Mouse (Mus musculus): ENCODE measurements around the gene Tmem252. TPM values are rescaled to one million over a fixed set of nuclear protein-coding genes. Genes with fewer than 3 reads are reported as not detected.

Tmem252 gene
- polyA plus RNA-seq, 1 experiment from 2014 or later: 14.5 TPM

DNA sequence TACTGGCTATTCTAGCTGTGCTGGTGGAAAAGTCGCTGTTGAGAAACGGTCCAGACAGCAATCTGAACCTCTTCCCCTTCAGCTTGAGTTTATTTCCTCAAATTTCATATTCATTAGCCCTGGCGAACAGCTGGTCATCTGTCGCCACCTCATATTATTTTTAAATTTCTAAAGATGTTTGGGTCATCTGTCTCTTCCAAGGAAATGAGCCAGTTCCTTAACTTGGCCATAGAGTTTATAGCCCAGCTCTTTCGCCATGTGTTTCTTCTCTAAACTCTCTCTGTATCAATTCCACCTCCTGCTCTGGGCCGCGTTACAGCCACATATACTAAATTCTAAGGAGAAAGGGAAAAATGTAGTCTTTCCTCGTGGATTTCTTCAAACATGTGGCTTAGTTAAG, 29.9 kb downstream of the Tmem252 start:
- H3K4me2 ChIP-seq (replicated peaks; ENCODE audit: low read depth, low read length): no peak overlapping the region
- WGBS: 41% methylated on average over 8 of the region's 8 CpGs

DNA sequence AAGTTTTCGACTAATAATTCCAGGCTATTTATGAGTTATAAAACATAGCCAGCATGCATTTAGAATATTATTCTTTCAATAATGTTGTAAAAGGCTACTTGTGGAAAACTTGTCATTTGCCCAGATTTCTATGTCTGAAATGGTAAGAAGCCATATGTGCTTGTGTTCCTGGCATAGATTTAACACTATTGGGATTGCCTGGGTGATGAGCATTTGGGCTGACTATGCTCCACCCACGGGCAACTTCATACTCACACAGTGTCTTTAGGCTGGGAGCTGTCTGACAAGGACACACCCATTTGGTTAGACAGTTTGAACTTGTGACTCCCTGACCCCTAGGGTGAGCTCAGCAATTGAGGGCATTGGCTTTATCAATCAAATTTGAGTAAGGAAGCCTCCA, 30.5 kb downstream of the Tmem252 start:
- Histone ChIP-seq H3K27me3 (ENCODE audit: control insufficient read depth, insufficient read depth, low read length) (no peaks in the 10 kb centered on the region), H3K4me3 (ENCODE audit: low read depth, low read length) (no peak overlapping the region), H3K27ac (ENCODE audit: low read length) (peak overlapping the region; percentile 63; the same call in 1 of the 2 replicates), H3K9me3 (ENCODE audit: control insufficient read depth, low read depth, low read length) (no peaks in the 10 kb centered on the region), H3K36me3 (ENCODE audit: control insufficient read depth, insufficient read depth, low read length) (no peaks in the 10 kb centered on the region; the same call in 1 of the 2 replicates), H3K4me2 (replicated peaks; ENCODE audit: low read depth, low read length) (no peak overlapping the region), H3K4me1 (ENCODE audit: control insufficient read depth, insufficient read depth, low read length) (peaks cover 21% of the 10 kb centered on the region; the same call in 1 of the 2 replicates), H3K9ac (replicated peaks; ENCODE audit: low read depth, low read length) (no peak overlapping the region)
- ATAC-seq (ENCODE audit: insufficient number of reproducible peaks, insufficient read depth, low FRiP score, low read depth): no peak
- 69% methylated on average over 2 of the region's 2 CpGs for WGBS

More for the DNA sequence above, 29.9 kb downstream of the Tmem252 start:
- no peaks in the 10 kb centered on the region for H3K36me3 ChIP-seq (ENCODE audit: control insufficient read depth, insufficient read depth, low read length)
- H3K27me3 ChIP-seq (ENCODE audit: control insufficient read depth, insufficient read depth, low read length): no peaks in the 10 kb centered on the region
- H3K4me1 ChIP-seq (ENCODE audit: control insufficient read depth, insufficient read depth, low read length): peaks cover 24% of the 10 kb centered on the region; the same call in 1 of the 2 replicates
- H3K9ac ChIP-seq (replicated peaks; ENCODE audit: low read depth, low read length): no peak overlapping the region
- ATAC-seq (ENCODE audit: insufficient number of reproducible peaks, insufficient read depth, low FRiP score, low read depth): no peak
- H3K4me3 ChIP-seq (ENCODE audit: low read depth, low read length): no peak overlapping the region
- H3K9me3 ChIP-seq (ENCODE audit: control insufficient read depth, low read depth, low read length): no peaks in the 10 kb centered on the region
- peak overlapping the region; percentile 39; the same call in 1 of the 2 replicates for H3K27ac ChIP-seq (ENCODE audit: low read length)

DNA sequence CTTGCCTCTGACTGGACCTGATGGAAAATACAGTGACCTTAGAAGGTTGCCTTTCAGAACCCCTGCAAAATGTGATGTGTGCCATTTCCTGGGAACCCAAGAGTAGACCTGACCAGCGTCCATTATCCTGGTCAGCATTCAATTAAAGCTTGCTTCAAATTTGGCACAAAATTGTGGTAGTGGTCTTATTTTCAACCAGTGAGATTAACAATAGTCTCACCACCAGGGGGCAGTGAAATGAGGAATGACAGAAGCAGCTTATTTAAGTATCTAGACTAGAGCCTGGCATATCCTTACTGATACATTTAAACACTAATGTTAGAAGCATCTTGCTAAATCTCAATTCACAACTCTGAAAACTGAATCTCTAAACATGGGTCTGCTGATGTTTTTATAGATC, 31.6 kb downstream of the Tmem252 start:
- peak overlapping the region; percentile 33; the same call in 1 of the 2 replicates for H3K27ac ChIP-seq (ENCODE audit: low read length)
- 70% methylated on average over 1 of the region's 1 CpGs for WGBS

DNA sequence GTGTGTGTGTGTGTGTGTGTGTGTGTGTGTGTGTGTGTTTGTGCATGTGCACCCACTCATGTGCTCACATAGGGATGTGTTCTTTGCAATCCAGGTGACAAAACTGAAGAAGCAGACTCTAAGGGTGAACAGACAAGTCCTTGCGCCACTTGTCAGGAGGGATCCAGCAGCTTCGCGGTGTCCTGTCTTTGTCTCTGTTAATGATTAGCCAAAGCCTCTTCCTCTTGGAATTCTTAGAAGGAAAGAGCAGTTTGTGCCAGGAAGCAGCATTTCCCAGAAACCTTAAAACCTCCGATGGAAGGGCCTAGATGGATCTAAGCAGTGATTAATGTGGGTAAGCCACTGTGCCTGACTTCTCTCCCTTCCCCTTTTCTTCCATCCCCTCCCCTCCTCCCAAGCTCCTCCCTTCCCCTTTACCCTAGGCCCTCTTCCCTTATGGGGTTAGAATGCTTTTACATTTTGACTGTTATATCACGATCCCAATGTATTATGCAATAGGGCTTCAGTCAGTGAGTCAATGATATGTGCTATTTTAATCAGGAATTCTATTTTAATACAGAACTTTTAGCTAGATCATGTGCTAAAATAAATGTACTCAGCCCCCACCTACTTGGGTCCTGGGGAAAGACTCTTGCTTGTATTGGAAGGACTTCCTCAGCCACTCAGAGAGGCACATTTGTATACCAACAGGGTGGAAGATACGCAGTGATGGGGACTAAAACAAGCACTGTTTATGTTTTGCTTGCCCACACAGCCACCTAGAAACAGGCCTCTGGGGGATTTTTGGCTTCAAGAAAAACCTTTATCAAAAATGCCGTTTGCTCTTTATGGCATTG, 33.5 kb downstream of the Tmem252 start:
- Histone ChIP-seq H3K27ac (ENCODE audit: low read length) (no peak overlapping the region), H3K27me3 (ENCODE audit: control insufficient read depth, insufficient read depth, low read length) (no peaks in the 10 kb centered on the region), H3K4me3 (ENCODE audit: low read depth, low read length) (no peak overlapping the region), H3K4me1 (ENCODE audit: control insufficient read depth, insufficient read depth, low read length) (peaks cover 21% of the 10 kb centered on the region; the same call in 1 of the 2 replicates), H3K4me2 (replicated peaks; ENCODE audit: low read depth, low read length) (no peak overlapping the region), H3K36me3 (ENCODE audit: control insufficient read depth, insufficient read depth, low read length) (no peaks in the 10 kb centered on the region; the same call in 1 of the 2 replicates), H3K9ac (replicated peaks; ENCODE audit: low read depth, low read length) (no peak overlapping the region), H3K9me3 (ENCODE audit: control insufficient read depth, low read depth, low read length) (no peaks in the 10 kb centered on the region)
- ATAC-seq (ENCODE audit: insufficient number of reproducible peaks, insufficient read depth, low FRiP score, low read depth): no peak
- WGBS: 50% methylated on average over 7 of the region's 7 CpGs

More for the DNA sequence above, 31.6 kb downstream of the Tmem252 start:
- H3K4me2 ChIP-seq (replicated peaks; ENCODE audit: low read depth, low read length): no peak overlapping the region
- no peak overlapping the region for H3K9ac ChIP-seq (replicated peaks; ENCODE audit: low read depth, low read length)
- no peak overlapping the region for H3K4me3 ChIP-seq (ENCODE audit: low read depth, low read length)
- no peaks in the 10 kb centered on the region for H3K27me3 ChIP-seq (ENCODE audit: control insufficient read depth, insufficient read depth, low read length)
- no peak for ATAC-seq (ENCODE audit: insufficient number of reproducible peaks, insufficient read depth, low FRiP score, low read depth)
- no peaks in the 10 kb centered on the region; the same call in 1 of the 2 replicates for H3K36me3 ChIP-seq (ENCODE audit: control insufficient read depth, insufficient read depth, low read length)
- peaks cover 21% of the 10 kb centered on the region; the same call in 1 of the 2 replicates for H3K4me1 ChIP-seq (ENCODE audit: control insufficient read depth, insufficient read depth, low read length)
- H3K9me3 ChIP-seq (ENCODE audit: control insufficient read depth, low read depth, low read length): no peaks in the 10 kb centered on the region

DNA sequence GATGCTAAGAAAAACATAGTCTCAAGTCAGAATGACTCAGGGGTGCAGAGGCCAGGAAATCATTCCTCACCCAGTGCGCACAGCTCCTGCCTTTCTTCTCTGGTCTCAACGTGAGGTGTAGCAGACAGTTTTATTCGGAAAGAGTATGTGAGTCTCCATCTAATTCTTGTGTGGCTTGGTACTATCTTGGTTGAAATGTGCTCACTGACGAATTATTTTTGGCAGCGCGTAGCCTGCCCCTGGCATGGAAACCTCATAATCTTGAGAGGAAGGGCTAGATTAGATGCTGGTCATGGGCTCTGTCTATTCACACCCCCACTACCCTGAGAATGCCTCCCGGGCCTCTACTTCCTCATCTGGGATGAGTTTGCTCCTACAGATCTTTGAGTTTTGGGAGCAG, 34.2 kb downstream of the Tmem252 start:
- Histone ChIP-seq H3K36me3 (ENCODE audit: control insufficient read depth, insufficient read depth, low read length) (no peaks in the 10 kb centered on the region; the same call in 1 of the 2 replicates), H3K4me3 (ENCODE audit: low read depth, low read length) (no peak overlapping the region), H3K27ac (ENCODE audit: low read length) (no peak overlapping the region), H3K27me3 (ENCODE audit: control insufficient read depth, insufficient read depth, low read length) (no peaks in the 10 kb centered on the region), H3K9me3 (ENCODE audit: control insufficient read depth, low read depth, low read length) (no peaks in the 10 kb centered on the region), H3K4me2 (replicated peaks; ENCODE audit: low read depth, low read length) (no peak overlapping the region), H3K9ac (replicated peaks; ENCODE audit: low read depth, low read length) (no peak overlapping the region), H3K4me1 (ENCODE audit: control insufficient read depth, insufficient read depth, low read length) (peaks cover 15% of the 10 kb centered on the region; the same call in 1 of the 2 replicates)
- 76% methylated on average over 7 of the region's 7 CpGs for WGBS
- no peak for ATAC-seq (ENCODE audit: insufficient number of reproducible peaks, insufficient read depth, low FRiP score, low read depth)

DNA sequence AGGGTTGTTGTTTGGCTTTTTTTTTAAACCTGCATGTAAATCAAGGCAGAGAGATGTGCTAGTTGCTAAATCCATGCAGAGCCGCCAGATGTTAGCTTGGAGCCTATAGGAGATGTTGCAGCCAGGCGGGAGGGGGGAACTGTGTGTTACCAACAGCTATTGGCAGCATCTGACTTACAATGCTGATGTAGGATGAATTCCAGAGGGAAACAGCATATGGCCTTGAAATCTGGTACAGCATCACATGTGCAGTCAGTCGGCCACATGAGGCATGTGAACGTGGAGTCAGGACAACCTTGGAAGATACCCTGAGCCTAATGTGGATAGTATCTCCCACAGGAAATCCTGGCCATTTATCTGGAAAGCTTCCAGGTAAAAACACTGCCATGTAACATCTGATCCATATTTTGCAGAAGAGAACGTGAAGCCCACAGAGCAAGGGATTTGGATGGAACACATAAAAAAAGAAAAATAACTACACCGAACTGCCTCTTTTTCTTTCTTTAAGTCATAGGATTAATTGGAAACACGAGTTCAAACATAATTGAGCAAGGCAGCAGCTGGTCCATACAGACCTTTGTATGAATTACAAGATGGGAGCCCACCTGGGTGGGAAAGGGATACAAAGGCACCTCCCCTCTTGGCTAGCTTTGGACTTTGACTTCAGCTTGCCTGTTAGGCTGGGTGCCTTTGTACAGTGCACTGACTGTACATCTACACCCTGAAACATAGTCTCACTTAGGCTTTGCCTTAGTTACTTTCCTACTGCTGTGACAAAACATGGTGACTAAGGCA, 42.7 kb downstream of the Tmem252 start:
- Histone ChIP-seq H3K4me1 (ENCODE audit: control insufficient read depth, insufficient read depth, low read length) (no peaks in the 10 kb centered on the region), H3K4me3 (ENCODE audit: low read depth, low read length) (no peak overlapping the region), H3K4me2 (replicated peaks; ENCODE audit: low read depth, low read length) (no peak overlapping the region), H3K27me3 (ENCODE audit: control insufficient read depth, insufficient read depth, low read length) (no peaks in the 10 kb centered on the region), H3K9ac (replicated peaks; ENCODE audit: low read depth, low read length) (no peak overlapping the region), H3K9me3 (ENCODE audit: control insufficient read depth, low read depth, low read length) (no peaks in the 10 kb centered on the region), H3K36me3 (ENCODE audit: control insufficient read depth, insufficient read depth, low read length) (peaks cover 2% of the 10 kb centered on the region; the same call in 1 of the 2 replicates), H3K27ac (ENCODE audit: low read length) (no peak overlapping the region)
- ATAC-seq (ENCODE audit: insufficient number of reproducible peaks, insufficient read depth, low FRiP score, low read depth): no peak
- WGBS: 65% methylated on average over 7 of the region's 7 CpGs

DNA sequence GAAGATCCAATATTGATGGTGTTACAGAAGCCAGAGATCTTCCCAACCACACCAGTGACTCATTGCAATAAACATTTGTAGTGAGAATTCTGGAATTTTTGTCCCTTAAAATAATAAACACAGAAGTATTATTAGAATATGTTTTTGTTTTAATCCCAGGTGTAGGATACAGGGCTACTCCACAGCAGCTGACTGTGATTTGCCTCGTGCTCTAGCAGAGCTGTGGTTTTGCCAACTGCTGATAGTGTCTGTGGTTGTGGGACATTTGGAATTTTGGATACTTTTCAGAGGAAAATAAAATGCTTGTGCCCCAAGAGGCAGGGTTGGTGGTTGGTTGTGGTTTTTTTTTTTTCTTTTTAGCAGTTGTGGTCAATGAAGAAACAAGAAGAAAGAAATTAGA, 44.2 kb downstream of the Tmem252 start:
- no peak for ATAC-seq (ENCODE audit: insufficient number of reproducible peaks, insufficient read depth, low FRiP score, low read depth)
- Histone ChIP-seq H3K27me3 (ENCODE audit: control insufficient read depth, insufficient read depth, low read length) (no peaks in the 10 kb centered on the region), H3K4me2 (replicated peaks; ENCODE audit: low read depth, low read length) (no peak overlapping the region), H3K36me3 (ENCODE audit: control insufficient read depth, insufficient read depth, low read length) (peaks cover 2% of the 10 kb centered on the region; the same call in 1 of the 2 replicates), H3K9ac (replicated peaks; ENCODE audit: low read depth, low read length) (no peak overlapping the region), H3K4me1 (ENCODE audit: control insufficient read depth, insufficient read depth, low read length) (no peaks in the 10 kb centered on the region), H3K4me3 (ENCODE audit: low read depth, low read length) (no peak overlapping the region), H3K9me3 (ENCODE audit: control insufficient read depth, low read depth, low read length) (no peaks in the 10 kb centered on the region), H3K27ac (ENCODE audit: low read length) (no peak overlapping the region)
- 69% methylated on average over 1 of the region's 1 CpGs for WGBS

DNA sequence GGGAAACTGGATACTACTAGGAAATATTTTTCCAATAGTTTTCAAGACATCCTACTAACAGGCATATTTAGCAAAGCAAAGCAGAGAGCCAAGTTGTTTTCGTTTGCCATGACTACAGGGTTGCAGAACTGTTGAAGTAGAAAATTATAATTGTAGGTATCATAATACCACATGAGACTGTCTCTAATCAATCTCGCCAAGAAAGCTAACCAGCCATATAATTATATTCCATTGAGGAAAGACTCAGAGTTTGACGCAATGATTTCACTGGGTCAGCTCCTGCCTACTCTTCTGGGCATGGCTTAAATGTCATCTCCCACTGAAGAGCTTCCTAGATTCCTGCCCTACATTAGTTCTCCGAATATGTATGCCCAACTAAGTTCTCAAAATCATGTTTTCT, 45.7 kb downstream of the Tmem252 start:
- no peak overlapping the region for H3K27ac ChIP-seq (ENCODE audit: low read length)
- H3K4me1 ChIP-seq (ENCODE audit: control insufficient read depth, insufficient read depth, low read length): no peaks in the 10 kb centered on the region
- ATAC-seq (ENCODE audit: insufficient number of reproducible peaks, insufficient read depth, low FRiP score, low read depth): no peak
- H3K9ac ChIP-seq (replicated peaks; ENCODE audit: low read depth, low read length): no peak overlapping the region
- peaks cover 2% of the 10 kb centered on the region; the same call in 1 of the 2 replicates for H3K36me3 ChIP-seq (ENCODE audit: control insufficient read depth, insufficient read depth, low read length)
- H3K9me3 ChIP-seq (ENCODE audit: control insufficient read depth, low read depth, low read length): no peaks in the 10 kb centered on the region
- WGBS: 87% methylated on average over 4 of the region's 4 CpGs
- H3K4me3 ChIP-seq (ENCODE audit: low read depth, low read length): no peak overlapping the region
- no peaks in the 10 kb centered on the region for H3K27me3 ChIP-seq (ENCODE audit: control insufficient read depth, insufficient read depth, low read length)
- no peak overlapping the region for H3K4me2 ChIP-seq (replicated peaks; ENCODE audit: low read depth, low read length)

All from stomach, embryonic 14.5 days (tissue).